Mouse (Mus musculus) testis, adult 2 months (tissue): Measurements from ENCODE around the gene Tbata.

Experiments used
- CTCF ChIP-seq: fragments of 200-500 bp; IDR thresholded peaks from 2 replicates; pipeline ENCODE4 v1.5.1; 2012; ENCODE audit warnings: low read depth, mild to moderate bottlenecking, inconsistent platforms, low read length, moderate library complexity; ENCODE audit not compliant: control insufficient read depth, insufficient read depth, insufficient replicate concordance
- POLR2A ChIP-seq: fragments of 200-500 bp; IDR thresholded peaks from 2 replicates; pipeline ENCODE4 v1.6.1; 2012; ENCODE audit warnings: low read depth, mild to moderate bottlenecking, inconsistent platforms, low read length, moderate library complexity; ENCODE audit not compliant: control insufficient read depth

DNA sequence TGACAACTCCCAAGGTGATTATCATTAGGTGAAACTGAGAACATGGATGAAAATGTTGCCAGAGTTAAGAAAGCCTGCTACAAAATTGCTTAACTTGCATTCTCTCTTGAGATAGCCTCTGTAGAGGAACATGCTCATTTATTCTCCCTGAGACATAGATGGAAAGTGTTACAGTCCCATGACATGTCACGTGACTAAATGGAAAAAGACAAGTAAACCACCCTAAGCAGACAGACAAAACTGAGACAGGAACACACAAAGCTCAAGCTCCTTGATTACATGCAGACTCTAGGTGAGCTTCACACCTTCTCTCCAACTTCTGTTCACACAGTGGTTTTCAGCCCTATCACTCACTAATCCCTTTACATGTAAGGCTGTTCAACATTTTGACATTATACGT is 28.4 kb upstream of the Tbata start:
- no peak for TF ChIP-seq CTCF
- no peak for TF ChIP-seq POLR2A
